Mouse (Mus musculus): ENCODE data around the gene Themis.

The Themis gene

DNA sequence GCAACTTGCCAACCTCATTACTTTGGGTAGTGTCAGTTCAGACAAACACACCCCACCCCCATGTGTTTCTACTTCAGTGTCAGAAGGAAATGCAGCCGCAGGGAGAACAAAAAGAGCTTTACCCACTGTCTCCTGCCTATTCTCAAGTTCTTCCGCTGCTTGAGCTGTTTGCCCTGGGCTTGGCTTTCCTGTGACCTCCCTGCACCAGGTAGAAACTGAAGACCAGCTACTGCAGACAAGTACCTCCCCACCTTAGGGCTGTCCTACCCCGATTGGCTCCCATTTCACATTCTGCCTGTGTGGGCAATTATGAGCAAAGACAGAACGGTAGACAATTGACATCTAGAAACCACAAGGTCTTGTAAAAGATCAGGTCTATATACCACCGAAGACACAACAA is at the start of gene Themis:
Gene Themis, plus strand, starts transcription at position 100 of the 400 bp plus-strand sequence.
- DNase-seq (ENCODE audit: low spot score in 2 of 2), result no peak

DNA sequence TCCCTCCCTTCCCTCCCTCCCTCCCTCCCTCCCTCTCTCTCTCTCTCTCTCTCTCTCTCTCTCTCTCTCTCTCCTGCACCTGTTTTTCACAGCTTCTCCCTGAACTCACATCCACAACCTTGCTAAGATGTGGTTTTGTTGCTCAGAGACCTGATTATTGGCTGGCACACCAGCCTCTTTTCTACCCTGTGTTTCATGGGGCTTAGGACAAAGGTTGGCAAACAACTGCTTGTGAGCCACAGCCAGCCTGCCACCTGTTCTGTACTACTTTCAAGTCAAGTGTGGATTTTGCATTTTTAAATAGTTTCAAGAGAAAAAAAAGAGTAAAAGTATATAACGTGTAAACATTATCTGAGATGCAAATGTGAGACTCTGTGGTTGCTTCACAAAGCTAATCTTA is 48.7 kb upstream of the Themis start:
- DNase-seq (ENCODE audit: low spot score in 2 of 2), result no peak

- no peak for DNase-seq (ENCODE audit: low spot score in 2 of 2)
These were observed 32.1 kb upstream of the Themis start for GRCm38 (mm10) chr10:28636096-28636495.

GRCm38 (mm10) chr10:28641887-28642286 is 26.3 kb upstream of the Themis start:
- no peak for DNase-seq (ENCODE audit: low spot score in 2 of 2)

DNA sequence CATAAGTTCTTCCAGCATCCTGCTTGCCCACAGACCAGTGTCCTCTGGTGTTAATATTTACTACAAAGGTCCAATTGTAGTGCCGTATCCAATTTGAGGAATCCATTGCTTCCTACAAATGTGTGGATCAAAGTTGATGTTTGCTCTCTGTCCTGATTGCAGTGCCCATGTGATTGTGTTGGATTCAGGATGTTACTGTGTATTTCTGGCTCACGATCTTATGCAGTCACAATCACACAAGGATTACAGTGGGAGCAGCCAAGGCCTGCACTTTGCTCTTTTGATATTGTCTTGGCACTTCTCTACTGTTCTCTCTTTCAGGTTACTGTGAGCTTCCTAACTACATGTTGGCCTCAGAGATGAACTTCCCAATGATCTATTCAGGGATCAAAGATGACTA is 20.3 kb upstream of the Themis start:
- no peak for DNase-seq (ENCODE audit: low spot score in 2 of 2)

GRCm38 (mm10) chr10:28649109-28649899 is 18.9 kb upstream of the Themis start:
- DNase-seq (ENCODE audit: low spot score in 2 of 2), result no peak

DNA sequence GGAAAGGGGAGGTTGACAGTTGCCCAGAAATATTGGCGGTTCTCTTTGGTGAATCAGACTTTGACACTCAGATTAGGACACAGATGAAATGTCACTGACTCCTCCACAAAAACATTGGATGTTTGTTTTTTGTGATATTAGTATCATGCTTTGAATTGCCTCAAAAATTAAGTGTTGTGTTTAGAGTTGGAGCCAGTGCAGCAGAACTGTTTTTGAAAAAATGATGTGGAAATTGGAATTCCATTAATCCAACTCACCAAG is 18.3 kb upstream of the Themis start:
- DNase-seq (ENCODE audit: low spot score in 2 of 2), result no peak

GRCm38 (mm10) chr10:28651910-28652309 is 16.2 kb upstream of the Themis start:
- DNase-seq (ENCODE audit: low spot score in 2 of 2), result no peak

DNA sequence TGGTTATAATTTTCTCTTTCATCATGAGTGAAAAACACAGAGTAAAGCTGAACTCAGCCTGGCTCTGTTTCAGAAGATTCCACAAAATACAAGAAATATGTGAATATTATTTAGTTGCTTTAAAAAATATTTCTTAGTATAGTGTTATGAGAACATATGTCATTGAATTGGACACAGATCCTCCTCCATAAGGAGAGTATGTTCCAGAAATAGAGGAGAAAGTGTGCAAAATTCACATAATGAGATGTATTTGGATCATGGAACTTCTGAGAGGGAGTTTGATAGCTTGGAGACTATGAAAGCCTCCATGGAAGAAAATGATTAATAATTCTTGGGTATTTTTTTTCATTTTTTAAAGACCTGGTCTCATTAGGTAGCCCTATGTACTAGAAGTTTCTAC is 13.4 kb upstream of the Themis start:
- no peak for DNase-seq (ENCODE audit: low spot score in 2 of 2)

DNA sequence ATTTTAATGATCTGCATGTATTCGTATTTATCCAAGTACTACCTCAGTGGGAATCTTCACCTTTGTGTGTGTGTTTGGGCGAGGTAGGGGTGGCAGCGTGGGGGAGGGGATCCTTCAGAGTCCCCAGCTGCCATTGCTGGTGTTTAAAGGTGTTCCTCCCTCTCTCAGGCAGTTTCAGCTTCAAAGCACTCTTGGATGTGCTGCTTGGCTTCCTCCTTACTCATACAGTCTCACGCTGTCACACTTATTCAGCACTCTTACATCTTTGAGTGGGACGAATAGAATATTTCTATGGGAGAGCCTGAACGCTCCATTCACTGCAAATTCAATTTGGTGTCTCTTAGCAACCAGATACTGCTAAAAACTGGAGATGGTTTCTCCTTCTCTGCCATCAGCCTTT is 3.0 kb upstream of the Themis start:
- DNase-seq (ENCODE audit: low spot score in 2 of 2), result peak; percentile 13 to 15

DNA sequence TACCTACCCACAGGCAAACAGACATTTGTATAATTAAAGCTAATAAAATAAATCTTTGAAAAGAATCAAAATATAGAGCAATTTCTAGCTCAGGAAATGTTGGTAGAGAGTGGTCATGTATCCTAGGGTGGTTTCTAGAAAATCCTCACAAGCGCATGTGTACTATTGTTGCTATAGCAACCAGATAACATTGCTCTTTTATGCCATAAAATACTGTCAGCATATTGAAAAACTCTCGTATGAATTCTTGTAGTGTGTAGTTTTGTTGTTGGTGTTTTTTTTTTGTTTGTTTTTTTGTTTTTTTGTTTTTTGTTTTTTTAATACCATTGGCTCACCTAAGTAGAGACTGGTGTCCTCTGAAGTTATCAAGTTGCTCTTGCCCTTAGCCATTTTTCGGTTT is 5.8 kb downstream of the Themis start:
- DNase-seq (ENCODE audit: low spot score in 2 of 2), result no peak

- no peak for DNase-seq (ENCODE audit: low spot score in 2 of 2)
These were observed 7.2 kb downstream of the Themis start for GRCm38 (mm10) chr10:28675337-28675736.

- no peak for DNase-seq (ENCODE audit: low spot score in 2 of 2)
These were observed 26.8 kb downstream of the Themis start for GRCm38 (mm10) chr10:28694981-28695380.

DNA sequence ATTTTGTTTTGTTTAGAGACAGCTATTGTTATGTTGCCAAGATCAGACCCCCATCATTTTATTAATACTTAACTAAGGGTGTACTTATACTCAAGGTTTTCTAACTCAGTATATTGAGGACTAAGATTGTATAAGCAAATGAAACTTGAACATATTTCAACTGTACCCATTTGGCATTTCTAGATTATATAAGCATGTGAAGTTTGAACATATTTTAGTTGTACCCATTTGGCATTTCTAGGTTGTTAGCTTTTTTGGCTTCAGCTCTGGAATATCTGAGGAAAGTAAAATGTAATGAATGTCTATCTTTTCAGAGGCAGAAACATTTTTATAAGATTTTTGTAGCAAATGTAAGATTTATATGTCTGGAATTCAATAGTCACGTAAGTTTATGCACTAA is 27.9 kb downstream of the Themis start:
- DNase-seq (ENCODE audit: low spot score in 2 of 2), result no peak

DNA sequence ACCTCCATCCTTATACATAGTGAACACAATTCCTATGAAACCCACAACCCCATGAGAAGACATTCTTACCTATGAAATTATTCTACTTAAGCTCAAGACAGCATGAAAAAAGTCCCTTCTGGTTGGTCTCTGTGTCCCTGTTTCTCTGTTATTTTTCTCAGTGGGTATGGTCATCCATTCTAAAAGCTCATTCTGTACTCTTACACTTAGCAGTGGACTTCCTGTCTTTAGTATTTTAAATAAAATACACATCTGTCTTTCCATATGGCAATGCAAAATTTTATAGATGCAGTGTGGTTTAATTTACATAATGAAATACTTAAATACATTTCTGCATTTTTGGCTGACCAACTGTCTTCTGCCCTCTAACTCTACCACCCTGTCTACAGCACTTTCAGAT is 30.0 kb downstream of the Themis start:
- no peak for DNase-seq (ENCODE audit: low spot score in 2 of 2)

GRCm38 (mm10) chr10:28721828-28722227 is 53.7 kb downstream of the Themis start:
- no peak for DNase-seq (ENCODE audit: low spot score in 2 of 2)

- DNase-seq (ENCODE audit: low spot score in 2 of 2), result no peak
These were observed 55.1 kb downstream of the Themis start for GRCm38 (mm10) chr10:28723266-28723665.

DNA sequence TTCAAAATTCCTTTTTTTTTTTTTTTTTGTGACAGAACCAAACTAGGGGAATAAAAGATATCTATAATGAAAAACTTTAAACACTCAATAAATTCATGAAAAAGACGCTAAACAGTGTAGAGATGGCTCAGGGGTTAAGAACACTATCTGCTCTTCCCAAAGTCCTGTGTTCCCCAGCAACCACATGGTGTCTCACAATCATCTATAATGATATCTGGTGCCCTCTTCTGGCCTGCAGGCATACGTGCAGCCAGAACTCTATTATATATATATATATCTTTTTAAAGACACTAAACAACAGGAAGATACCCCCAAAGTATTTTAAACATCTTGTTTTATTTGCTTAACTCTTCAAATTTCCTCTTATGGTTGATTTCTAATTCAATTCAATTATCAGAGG is 62.0 kb downstream of the Themis start:
- no peak for DNase-seq (ENCODE audit: low spot score in 2 of 2)

DNA sequence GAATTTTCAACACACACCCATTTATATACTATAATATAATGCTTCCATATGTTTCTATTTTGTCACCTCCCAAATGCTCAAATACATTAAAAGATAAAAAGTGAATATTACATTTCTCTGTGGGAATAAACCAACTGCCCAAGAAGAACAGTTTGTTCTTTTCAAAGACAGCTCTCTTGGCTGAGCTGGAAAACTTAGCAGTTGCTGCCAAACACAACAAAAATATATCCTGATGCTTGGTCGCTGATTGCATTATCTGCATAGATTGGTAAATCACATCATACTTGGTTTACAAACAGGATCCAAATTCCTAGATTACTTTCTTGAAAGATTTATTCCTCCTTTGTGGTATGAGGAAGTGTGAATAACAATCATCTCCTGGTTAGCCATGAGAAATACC is 69.8 kb downstream of the Themis start:
- no peak for DNase-seq (ENCODE audit: low spot score in 2 of 2)

DNA sequence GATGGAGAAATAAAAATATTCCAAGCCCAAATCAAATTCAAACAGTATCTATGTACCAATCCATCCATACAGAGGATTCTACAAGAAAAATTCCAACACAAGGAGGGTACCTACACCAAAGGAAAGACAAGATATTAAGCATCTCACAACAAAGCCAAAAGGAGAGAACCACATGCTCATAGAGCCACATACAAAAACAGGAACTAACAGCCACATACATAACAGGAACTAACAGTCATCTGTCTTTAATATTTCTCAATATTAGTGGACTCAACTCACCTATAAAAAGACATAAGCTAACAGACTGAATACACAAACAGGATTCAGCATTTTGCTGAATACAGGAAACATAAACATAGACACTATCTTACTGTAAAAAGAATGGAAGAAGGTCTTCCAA is 78.3 kb downstream of the Themis start:
- DNase-seq (ENCODE audit: low spot score in 2 of 2), result no peak

DNA sequence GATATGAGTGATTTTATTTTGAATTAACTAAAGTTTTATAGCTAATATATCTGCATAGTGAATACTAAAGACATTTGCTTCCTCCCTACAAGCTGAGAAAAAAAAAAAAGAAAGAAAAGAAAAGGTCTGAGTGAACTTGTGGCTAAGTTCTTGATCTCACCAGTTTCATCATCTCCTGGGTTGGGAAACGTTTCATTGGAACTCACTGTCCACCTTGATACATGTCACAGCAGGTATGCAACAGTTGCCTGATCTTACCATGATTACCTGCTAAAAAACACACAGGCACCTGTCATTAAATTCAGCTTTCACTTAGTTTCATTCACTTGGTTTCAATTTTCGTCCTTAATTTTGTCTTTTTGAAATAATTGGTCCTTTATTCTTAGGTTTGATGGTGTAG is 85.2 kb downstream of the Themis start:
- no peak for DNase-seq (ENCODE audit: low spot score in 2 of 2)

GRCm38 (mm10) chr10:28754927-28755326 is 86.8 kb downstream of the Themis start:
- peak in 1 of 2 experiments; percentile 5 for DNase-seq (ENCODE audit: low spot score in 2 of 2)

DNA sequence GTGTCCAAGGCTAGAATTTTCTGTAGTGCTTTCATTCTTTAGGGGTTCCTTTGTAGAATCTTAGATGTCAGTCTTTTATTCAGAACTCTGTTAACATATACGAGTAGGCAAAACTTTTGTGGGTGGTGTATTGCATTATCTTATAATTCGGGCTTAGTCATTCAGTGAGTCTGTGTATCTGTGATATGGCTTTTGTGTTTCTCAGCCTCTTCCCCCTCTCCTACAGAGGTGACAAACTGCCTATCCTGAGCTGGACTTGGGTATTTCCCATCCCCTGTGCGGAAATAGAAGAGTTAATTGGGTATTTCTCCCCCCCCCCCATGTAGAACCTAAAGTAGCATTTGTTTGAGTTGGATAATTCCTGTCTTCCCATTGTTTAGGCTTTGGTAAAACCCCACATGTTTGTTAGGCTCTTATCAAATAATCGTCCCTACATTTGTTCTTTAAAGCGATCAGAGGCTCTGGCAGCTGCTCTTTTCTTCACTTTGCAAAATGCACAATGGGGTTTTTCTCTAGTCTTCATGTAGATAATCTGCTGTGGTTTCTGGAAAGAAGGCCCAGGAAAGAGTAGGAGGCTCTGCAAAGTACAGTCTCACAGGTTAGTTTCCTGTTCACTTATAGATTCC is 108.7 kb downstream of the Themis start:
- DNase-seq (ENCODE audit: low spot score in 2 of 2), result no peak

DNA sequence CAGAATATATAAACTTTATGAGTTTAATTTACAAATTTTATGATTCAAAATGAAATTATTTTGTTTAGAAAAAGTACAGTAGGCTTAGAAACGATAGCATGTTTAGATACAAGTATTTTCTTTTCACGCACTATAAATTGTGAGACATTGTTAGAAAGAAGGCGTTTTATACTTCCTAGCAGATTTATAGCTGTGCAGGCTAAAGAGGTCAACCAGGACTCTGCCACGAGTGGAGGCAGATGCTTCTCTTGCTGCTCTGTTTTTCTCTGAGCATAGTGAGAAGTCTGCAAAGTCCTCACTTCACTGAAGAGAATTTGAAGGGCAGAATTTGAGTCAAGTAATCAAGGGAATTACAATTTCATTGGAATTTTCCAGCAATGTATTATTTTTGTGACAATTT is 131.3 kb downstream of the Themis start:
- no peak for DNase-seq (ENCODE audit: low spot score in 2 of 2)

All from right cerebral cortex, adult 2 months (tissue).